Mouse (Mus musculus): ENCODE results near the gene Ankrd44. TPM values are rescaled to one million over a fixed set of nuclear protein-coding genes. Genes with fewer than 3 reads are reported as not detected.

Ankrd44 gene
- total and polyA plus RNA-seq, 3 experiments = 10.2 to 10.7 (median 10.2) TPM

DNA sequence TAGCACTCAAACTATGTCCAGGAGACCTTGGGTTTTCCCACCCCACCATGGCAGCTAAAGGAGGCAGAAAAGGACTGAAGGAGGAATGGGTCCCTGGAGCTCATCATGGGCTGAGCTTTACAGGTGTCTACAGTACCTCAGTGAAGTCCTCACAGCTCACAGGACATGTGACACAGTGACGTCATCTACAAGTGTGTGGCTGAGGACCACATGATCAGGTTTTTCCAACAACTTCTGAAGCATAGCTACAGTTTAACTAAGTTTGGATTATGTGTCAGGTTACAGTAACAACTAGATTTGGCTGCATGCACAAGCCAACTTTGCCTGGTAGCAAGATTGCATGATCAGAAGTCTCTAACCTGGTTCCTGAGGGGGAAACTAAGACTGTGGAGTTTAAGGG lies 78.9 kb downstream of the Ankrd44 start:
- Histone ChIP-seq H3K79me2 (replicated peaks; ENCODE audit: control insufficient read depth, insufficient read depth, low read length) (0 out of 2 replicates have a peak, but pooled peaks cover 2% of the 10 kb centered on the region), H3K27ac (no peak overlapping the region), H3K4me1 (ENCODE audit: control insufficient read depth, insufficient read depth, low read length) (peaks cover 3% of the 10 kb centered on the region), H3K9ac (ENCODE audit: low read depth, low read length) (no peak overlapping the region), H3K27me3 (ENCODE audit: control insufficient read depth, insufficient read depth, low read length) (no peaks in the 10 kb centered on the region), H3K4me3 (no peak overlapping the region), H3K36me3 (ENCODE audit: control insufficient read depth, insufficient read depth, low read length) (no peaks in the 10 kb centered on the region; the same call in 1 of the 2 replicates)
- DNase-seq = no peak
- WGBS = 87% methylated on average over 1 of the region's 1 CpGs
- TF ChIP-seq EP300 (IDR thresholded peaks at IDR 0.05; ENCODE audit: insufficient read depth, low read depth, low read length) = no peak
- no peak for TF ChIP-seq POLR2A (IDR thresholded peaks at IDR 0.05; ENCODE audit: insufficient read depth, low read depth, low read length)
- no peak for TF ChIP-seq CTCF (IDR thresholded peaks at IDR 0.05)
- intact Hi-C loops (cut with DNase I) = no loop called here

DNA sequence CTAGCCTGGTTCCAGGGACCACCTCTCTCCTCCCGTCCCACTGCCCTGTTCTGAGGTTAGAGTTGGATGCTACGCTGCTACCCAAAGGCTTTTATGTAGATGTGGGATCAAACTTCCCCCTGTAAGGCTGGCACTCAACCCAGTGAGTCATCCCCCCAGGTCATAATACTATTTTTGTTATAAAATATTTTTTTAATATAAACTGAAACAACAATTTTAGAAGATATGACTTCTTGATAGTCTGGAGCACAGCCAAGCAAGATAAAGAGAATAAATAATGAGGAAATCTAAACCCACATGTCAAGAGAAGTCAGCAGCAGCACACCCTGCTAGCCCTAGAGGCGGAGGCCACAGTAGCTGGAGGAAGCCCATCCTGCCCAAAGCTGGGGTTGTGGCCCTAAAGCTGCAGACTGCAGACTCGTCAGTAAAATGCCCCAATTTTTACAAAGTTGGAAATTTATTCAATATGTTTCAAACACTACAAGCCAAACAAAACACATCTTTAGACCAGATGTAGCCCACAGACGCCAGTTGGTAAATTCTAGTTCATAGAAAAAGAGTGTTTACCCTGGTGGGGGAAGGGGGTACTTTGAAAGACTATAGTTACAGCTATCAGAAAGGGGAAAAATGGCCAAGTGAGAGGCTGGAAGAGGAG lies 79.7 kb downstream of the Ankrd44 start:
- no peak for TF ChIP-seq CTCF (IDR thresholded peaks at IDR 0.05)
- Histone ChIP-seq H3K27ac (no peak overlapping the region), H3K4me1 (ENCODE audit: control insufficient read depth, insufficient read depth, low read length) (peaks cover 6% of the 10 kb centered on the region), H3K4me3 (no peak overlapping the region), H3K79me2 (replicated peaks; ENCODE audit: control insufficient read depth, insufficient read depth, low read length) (0 out of 2 replicates have a peak, but pooled peaks cover 2% of the 10 kb centered on the region), H3K36me3 (ENCODE audit: control insufficient read depth, insufficient read depth, low read length) (no peaks in the 10 kb centered on the region; the same call in 1 of the 2 replicates), H3K27me3 (ENCODE audit: control insufficient read depth, insufficient read depth, low read length) (no peaks in the 10 kb centered on the region), H3K9ac (ENCODE audit: low read depth, low read length) (no peak overlapping the region)
- DNase-seq = no peak
- intact Hi-C loops (cut with DNase I) = no loop called here
- 78% methylated on average over 5 of the region's 5 CpGs for WGBS

DNA sequence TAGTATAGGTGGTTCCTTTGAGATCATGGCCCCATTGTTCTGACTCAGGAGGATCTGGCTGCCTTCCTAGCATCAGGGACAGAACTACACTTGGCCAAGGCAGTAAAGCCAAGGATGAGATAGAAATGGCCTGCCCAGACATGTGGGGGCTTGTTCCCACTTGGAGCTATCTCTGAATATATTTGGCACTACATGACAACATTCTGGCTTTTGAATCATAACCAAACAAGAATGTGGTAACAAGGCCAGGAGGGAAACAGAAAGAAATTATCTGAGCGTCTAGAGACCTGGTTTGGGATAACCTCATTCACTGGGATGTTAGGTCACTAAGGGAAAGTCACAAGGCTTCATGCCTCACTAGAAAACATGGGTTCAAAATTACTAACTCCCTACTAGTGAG lies 81.8 kb downstream of the Ankrd44 start:
- WGBS = 19% methylated on average over 1 of the region's 1 CpGs
- Histone ChIP-seq H3K4me1 (ENCODE audit: control insufficient read depth, insufficient read depth, low read length) (peaks cover 7% of the 10 kb centered on the region), H3K4me3 (no peak overlapping the region), H3K36me3 (ENCODE audit: control insufficient read depth, insufficient read depth, low read length) (no peaks in the 10 kb centered on the region; the same call in 1 of the 2 replicates), H3K79me2 (replicated peaks; ENCODE audit: control insufficient read depth, insufficient read depth, low read length) (0 out of 2 replicates have a peak, but pooled peaks cover 2% of the 10 kb centered on the region), H3K9ac (ENCODE audit: low read depth, low read length) (no peak overlapping the region), H3K27me3 (ENCODE audit: control insufficient read depth, insufficient read depth, low read length) (no peaks in the 10 kb centered on the region), H3K27ac (no peak overlapping the region)
- intact Hi-C loops (cut with DNase I) = no loop called here
- TF ChIP-seq CTCF (IDR thresholded peaks at IDR 0.05) (no peak), POLR2A (IDR thresholded peaks at IDR 0.05; ENCODE audit: insufficient read depth, low read depth, low read length) (no peak), EP300 (IDR thresholded peaks at IDR 0.05; ENCODE audit: insufficient read depth, low read depth, low read length) (no peak)
- DNase-seq = no peak

DNA sequence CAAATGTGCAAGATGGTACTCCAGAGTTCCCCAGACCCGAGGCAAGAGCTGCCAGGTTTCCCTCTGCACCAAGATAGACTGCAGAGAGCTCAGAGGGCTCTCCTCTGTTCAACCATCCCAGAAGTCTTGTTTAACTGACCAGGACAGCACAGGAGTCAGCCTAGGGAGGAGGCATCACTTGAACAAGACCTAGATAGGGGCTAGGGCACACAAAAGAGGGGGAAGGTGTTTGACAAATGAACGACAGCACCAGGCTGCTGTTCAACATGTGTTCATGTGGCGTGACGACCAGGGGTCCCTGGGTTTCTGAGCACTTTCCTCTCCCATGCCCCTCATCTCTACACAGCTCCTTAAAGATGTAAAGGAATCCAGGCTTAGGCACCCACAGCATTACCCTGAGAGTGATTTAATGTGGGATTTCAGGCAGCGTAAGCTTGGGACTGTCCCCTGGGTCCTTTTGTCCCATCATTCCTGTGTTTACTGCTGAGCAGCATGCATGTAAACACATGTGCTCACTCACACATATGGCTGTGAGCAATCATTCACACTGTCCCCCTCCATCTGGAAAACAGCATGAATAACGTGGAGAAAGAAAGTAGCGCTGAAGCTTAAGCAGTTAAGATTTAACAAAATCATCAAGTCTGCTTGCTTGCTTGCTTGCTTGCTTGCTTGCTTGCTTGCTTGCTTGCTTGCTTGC lies 83.3 kb downstream of the Ankrd44 start:
- H3K4me1 ChIP-seq (ENCODE audit: control insufficient read depth, insufficient read depth, low read length) = peaks cover 7% of the 10 kb centered on the region
- no peaks in the 10 kb centered on the region; the same call in 1 of the 2 replicates for H3K36me3 ChIP-seq (ENCODE audit: control insufficient read depth, insufficient read depth, low read length)
- intact Hi-C loops (cut with DNase I) = no loop called here
- 0 out of 2 replicates have a peak, but pooled peaks cover 1% of the 10 kb centered on the region for H3K79me2 ChIP-seq (replicated peaks; ENCODE audit: control insufficient read depth, insufficient read depth, low read length)
- no peak overlapping the region for H3K27ac ChIP-seq
- H3K4me3 ChIP-seq = no peak overlapping the region
- no peak overlapping the region for H3K9ac ChIP-seq (ENCODE audit: low read depth, low read length)
- no peaks in the 10 kb centered on the region for H3K27me3 ChIP-seq (ENCODE audit: control insufficient read depth, insufficient read depth, low read length)
- no peak for DNase-seq
- TF ChIP-seq EP300 (IDR thresholded peaks at IDR 0.05; ENCODE audit: insufficient read depth, low read depth, low read length) (no peak), POLR2A (IDR thresholded peaks at IDR 0.05; ENCODE audit: insufficient read depth, low read depth, low read length) (no peak)
- WGBS = 92% methylated on average over 7 of the region's 7 CpGs

DNA sequence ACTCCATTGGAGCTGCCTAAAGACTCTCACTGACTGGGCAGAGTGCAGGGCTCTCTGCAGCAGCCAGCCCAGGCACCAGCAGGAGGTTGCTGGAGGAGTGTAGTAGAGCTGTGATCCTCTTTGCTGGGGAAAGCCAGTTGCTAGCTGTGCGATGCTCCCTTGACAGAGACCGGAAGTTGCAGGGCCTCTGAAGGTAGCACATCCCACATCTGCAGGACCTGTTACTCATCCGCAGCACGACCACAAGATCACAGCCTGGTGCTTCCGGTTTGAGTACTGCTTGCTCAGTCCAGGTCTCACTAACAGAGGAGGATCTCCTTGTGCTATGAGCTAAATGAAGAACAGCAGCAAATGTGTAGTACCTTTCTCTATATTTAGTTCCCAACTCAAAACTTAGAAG lies 84.4 kb downstream of the Ankrd44 start:
- H3K4me3 ChIP-seq = no peak overlapping the region
- no peaks in the 10 kb centered on the region for H3K79me2 ChIP-seq (replicated peaks; ENCODE audit: control insufficient read depth, insufficient read depth, low read length)
- no peaks in the 10 kb centered on the region; the same call in 1 of the 2 replicates for H3K36me3 ChIP-seq (ENCODE audit: control insufficient read depth, insufficient read depth, low read length)
- WGBS = 32% methylated on average over 5 of the region's 5 CpGs
- H3K27me3 ChIP-seq (ENCODE audit: control insufficient read depth, insufficient read depth, low read length) = no peaks in the 10 kb centered on the region
- intact Hi-C loops (cut with DNase I) = no loop called here
- TF ChIP-seq EP300 (IDR thresholded peaks at IDR 0.05; ENCODE audit: insufficient read depth, low read depth, low read length) = no peak
- TF ChIP-seq POLR2A (IDR thresholded peaks at IDR 0.05; ENCODE audit: insufficient read depth, low read depth, low read length) = no peak
- TF ChIP-seq CTCF (IDR thresholded peaks at IDR 0.05) = no peak
- H3K27ac ChIP-seq = no peak overlapping the region
- no peak overlapping the region for H3K9ac ChIP-seq (ENCODE audit: low read depth, low read length)
- DNase-seq = no peak
- peaks cover 9% of the 10 kb centered on the region for H3K4me1 ChIP-seq (ENCODE audit: control insufficient read depth, insufficient read depth, low read length)

DNA sequence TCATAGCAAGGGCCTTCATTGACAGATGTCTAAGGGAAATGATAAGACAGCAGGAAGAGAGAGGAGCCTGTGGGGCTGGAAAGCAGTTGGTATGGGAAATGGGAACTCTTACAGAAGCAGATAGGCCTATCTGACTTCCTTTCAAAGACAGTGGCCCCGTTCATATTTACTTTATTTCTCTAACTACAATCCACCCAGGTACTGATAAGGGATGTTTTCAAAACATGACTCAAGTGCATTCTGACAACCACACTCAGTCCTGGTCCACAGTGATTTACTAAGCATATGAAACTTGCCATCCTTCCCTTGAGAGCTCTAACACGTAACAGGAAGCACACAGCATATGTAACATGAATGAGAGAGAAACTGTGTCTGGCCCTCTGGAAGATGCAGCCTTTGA lies 86.1 kb downstream of the Ankrd44 start:
- Histone ChIP-seq H3K79me2 (replicated peaks; ENCODE audit: control insufficient read depth, insufficient read depth, low read length) (no peaks in the 10 kb centered on the region), H3K4me1 (ENCODE audit: control insufficient read depth, insufficient read depth, low read length) (peaks cover 9% of the 10 kb centered on the region), H3K36me3 (ENCODE audit: control insufficient read depth, insufficient read depth, low read length) (no peaks in the 10 kb centered on the region; the same call in 1 of the 2 replicates), H3K9ac (ENCODE audit: low read depth, low read length) (no peak overlapping the region), H3K27ac (no peak overlapping the region), H3K4me3 (no peak overlapping the region), H3K27me3 (ENCODE audit: control insufficient read depth, insufficient read depth, low read length) (no peaks in the 10 kb centered on the region)
- intact Hi-C loops (cut with DNase I) = no loop called here
- DNase-seq = no peak
- TF ChIP-seq EP300 (IDR thresholded peaks at IDR 0.05; ENCODE audit: insufficient read depth, low read depth, low read length) = no peak
- no peak for TF ChIP-seq CTCF (IDR thresholded peaks at IDR 0.05)
- TF ChIP-seq POLR2A (IDR thresholded peaks at IDR 0.05; ENCODE audit: insufficient read depth, low read depth, low read length) = no peak
- 36% methylated on average over 2 of the region's 2 CpGs for WGBS

Data from heart, adult 2 months (tissue).